Mouse (Mus musculus): ENCODE results near the gene Capzb. TPM values are rescaled to one million over a fixed set of nuclear protein-coding genes. Genes with fewer than 3 reads are reported as not detected.

Gene Capzb
- total and polyA plus RNA-seq, 3 experiments: 103 to 354 TPM; not detected in 1

DNA sequence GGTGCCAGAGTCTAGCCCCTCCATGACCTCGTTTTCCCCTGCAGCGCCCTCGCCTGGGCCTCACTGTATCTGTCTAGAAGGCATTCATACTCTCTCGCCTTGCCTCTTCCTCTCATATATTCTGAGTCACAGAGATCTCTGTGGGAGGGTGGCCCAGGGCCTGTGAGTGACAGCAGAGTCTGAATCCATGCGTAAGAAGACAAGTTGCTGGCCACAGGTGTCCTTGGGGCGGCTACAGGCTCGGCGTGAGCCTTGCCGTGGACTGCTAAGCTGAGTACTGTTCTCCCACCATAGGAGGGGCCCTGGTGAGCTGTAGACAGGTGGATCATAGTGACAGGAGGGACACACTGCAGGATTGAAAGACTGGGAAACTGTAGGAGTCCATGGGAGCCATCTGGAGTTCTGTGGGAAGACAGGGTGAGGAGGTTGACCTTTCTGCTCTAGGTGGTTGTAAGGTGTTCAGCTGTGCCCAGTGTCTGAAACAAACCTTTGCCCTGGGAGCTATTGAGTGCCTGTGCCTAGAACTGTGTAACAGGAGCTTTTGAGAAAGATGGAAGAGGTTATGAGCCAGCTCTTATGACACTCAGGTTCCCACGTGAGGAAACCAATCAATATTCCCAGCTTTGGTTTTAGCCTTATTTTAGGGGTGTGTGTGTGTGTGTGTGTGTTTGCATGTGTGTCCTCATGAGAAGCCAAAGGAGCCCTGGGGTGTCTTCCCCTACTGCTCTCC, 80.4 kb downstream of the Capzb start:
- Histone ChIP-seq H3K9ac (ENCODE audit: control insufficient read depth, low read depth, low read length, poor library complexity, severe bottlenecking) (no peak overlapping the region), H3K79me2 (ENCODE audit: control insufficient read depth, insufficient read depth, low read length, poor library complexity) (no peaks in the 10 kb centered on the region), H3K27me3 (ENCODE audit: control insufficient read depth in 1 of 2, insufficient read depth in 2 of 2, low read length in 2 of 2) (no peaks in the 10 kb centered on the region), H3K27ac (ENCODE audit: control insufficient read depth, low read depth, low read length) (no peak overlapping the region), H3K4me1 (ENCODE audit: control insufficient read depth in 1 of 2, insufficient read depth in 2 of 2, low read length in 2 of 2) (no peaks in the 10 kb centered on the region), H3K36me3 (ENCODE audit: control insufficient read depth in 1 of 2, insufficient read depth in 2 of 2, low read length in 2 of 2) (peaks cover 0 to 5% of the 10 kb centered on the region in 2 experiments; a peak in 2 of 4 replicates), H3K4me3 (ENCODE audit: control insufficient read depth in 1 of 2, insufficient read depth in 1 of 2, low read depth in 2 of 2, low read length in 2 of 2) (no peak overlapping the region), H3K9me3 (replicated peaks; ENCODE audit: insufficient read depth, low read length) (no peaks in the 10 kb centered on the region)
- DNase-seq (ENCODE audit: low read depth, low spot score): no peak
- TF ChIP-seq SIN3A (IDR thresholded peaks at IDR 0.05; ENCODE audit: low read length) (no peak), EP300 (IDR thresholded peaks at IDR 0.05; ENCODE audit: low read depth in 1 of 2, low read length in 2 of 2) (no peak), POLR2AphosphoS5 (IDR thresholded peaks at IDR 0.05; ENCODE audit: borderline replicate concordance, low read depth, low read length) (no peak)

DNA sequence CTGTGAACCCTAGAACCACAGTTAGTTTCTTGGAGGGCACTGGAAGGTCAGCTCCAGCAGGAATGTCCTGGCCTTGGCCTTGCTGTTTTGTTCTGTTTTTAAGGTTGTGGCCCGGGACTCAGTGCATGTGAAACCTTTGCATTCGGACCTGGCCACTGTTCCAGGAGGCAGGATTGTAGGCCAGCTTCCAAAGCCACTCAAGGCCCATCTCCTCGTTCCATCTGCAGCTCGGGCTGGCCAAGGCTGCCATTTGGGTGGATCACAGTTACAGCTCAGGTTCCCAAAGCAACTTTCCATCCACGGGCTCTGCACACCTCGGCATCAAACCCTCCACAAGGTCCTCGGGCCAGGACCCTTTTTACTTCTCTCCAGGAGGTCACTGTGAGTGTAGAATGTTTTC, 81.9 kb downstream of the Capzb start:
- Histone ChIP-seq H3K27ac (ENCODE audit: control insufficient read depth, low read depth, low read length) (no peak overlapping the region), H3K4me3 (ENCODE audit: control insufficient read depth in 1 of 2, insufficient read depth in 1 of 2, low read depth in 2 of 2, low read length in 2 of 2) (no peak overlapping the region), H3K27me3 (ENCODE audit: control insufficient read depth in 1 of 2, insufficient read depth in 2 of 2, low read length in 2 of 2) (no peaks in the 10 kb centered on the region), H3K9ac (ENCODE audit: control insufficient read depth, low read depth, low read length, poor library complexity, severe bottlenecking) (no peak overlapping the region), H3K36me3 (ENCODE audit: control insufficient read depth in 1 of 2, insufficient read depth in 2 of 2, low read length in 2 of 2) (peaks cover 0 to 5% of the 10 kb centered on the region in 2 experiments; a peak in 2 of 4 replicates), H3K4me1 (ENCODE audit: control insufficient read depth in 1 of 2, insufficient read depth in 2 of 2, low read length in 2 of 2) (no peaks in the 10 kb centered on the region), H3K79me2 (ENCODE audit: control insufficient read depth, insufficient read depth, low read length, poor library complexity) (no peaks in the 10 kb centered on the region), H3K9me3 (replicated peaks; ENCODE audit: insufficient read depth, low read length) (no peaks in the 10 kb centered on the region)
- no peak for DNase-seq (ENCODE audit: low read depth, low spot score)
- TF ChIP-seq RCOR1 (IDR thresholded peaks at IDR 0.05; ENCODE audit: low read depth, low read length): no peak

DNA sequence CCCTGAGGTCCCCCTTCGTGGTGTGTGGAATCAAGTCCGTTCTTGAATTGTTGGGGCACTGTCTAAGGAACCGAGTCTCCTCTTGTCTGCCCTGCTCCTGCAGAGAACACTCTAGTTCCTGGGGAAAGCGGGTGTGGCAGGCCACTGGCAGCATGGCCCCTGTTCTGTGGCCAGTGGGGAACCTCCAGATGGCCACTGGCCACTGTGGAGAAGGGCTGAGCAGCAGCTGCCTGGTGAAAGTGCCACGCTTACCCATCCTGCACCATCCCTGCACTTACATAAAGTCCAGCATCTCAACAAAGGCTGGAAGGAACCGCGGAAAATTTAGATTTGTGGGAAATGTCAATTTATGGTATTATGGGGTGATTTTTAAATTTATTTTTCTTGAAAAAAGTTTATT, 83.7 kb downstream of the Capzb start:
- DNase-seq (ENCODE audit: low read depth, low spot score): no peak
- Histone ChIP-seq H3K27me3 (ENCODE audit: control insufficient read depth in 1 of 2, insufficient read depth in 2 of 2, low read length in 2 of 2) (no peaks in the 10 kb centered on the region), H3K79me2 (ENCODE audit: control insufficient read depth, insufficient read depth, low read length, poor library complexity) (no peaks in the 10 kb centered on the region), H3K9ac (ENCODE audit: control insufficient read depth, low read depth, low read length, poor library complexity, severe bottlenecking) (no peak overlapping the region), H3K4me1 (ENCODE audit: control insufficient read depth in 1 of 2, insufficient read depth in 2 of 2, low read length in 2 of 2) (no peaks in the 10 kb centered on the region), H3K9me3 (replicated peaks; ENCODE audit: insufficient read depth, low read length) (no peaks in the 10 kb centered on the region), H3K36me3 (ENCODE audit: control insufficient read depth in 1 of 2, insufficient read depth in 2 of 2, low read length in 2 of 2) (peaks cover 0 to 5% of the 10 kb centered on the region in 2 experiments; a peak in 2 of 4 replicates), H3K27ac (ENCODE audit: control insufficient read depth, low read depth, low read length) (no peak overlapping the region), H3K4me3 (ENCODE audit: control insufficient read depth in 1 of 2, insufficient read depth in 1 of 2, low read depth in 2 of 2, low read length in 2 of 2) (no peak overlapping the region)
- TF ChIP-seq NRF1 (IDR thresholded peaks at IDR 0.05; ENCODE audit: insufficient read depth, low read depth, low read length, poor library complexity, severe bottlenecking): no peak
- no peak for TF ChIP-seq CHD1 (IDR thresholded peaks at IDR 0.05; ENCODE audit: low read depth, low read length)
- no peak for TF ChIP-seq ZC3H11A (IDR thresholded peaks at IDR 0.05; ENCODE audit: low read depth, low read length)
- TF ChIP-seq POLR2A (IDR thresholded peaks at IDR 0.05; ENCODE audit: control insufficient read depth in 1 of 2, insufficient read depth in 1 of 2, low read depth in 1 of 2, low read length in 2 of 2, poor library complexity in 1 of 2): no peak
- no peak for TF ChIP-seq BHLHE40 (IDR thresholded peaks at IDR 0.05; ENCODE audit: borderline replicate concordance, low read depth, low read length)
- TF ChIP-seq TCF12 (IDR thresholded peaks at IDR 0.05; ENCODE audit: low read depth, low read length): no peak
- TF ChIP-seq MYC (IDR thresholded peaks at IDR 0.05; ENCODE audit: low read depth, low read length): no peak
- no peak for TF ChIP-seq TBP (IDR thresholded peaks at IDR 0.05; ENCODE audit: low read depth, low read length)
- TF ChIP-seq CHD2 (IDR thresholded peaks at IDR 0.05; ENCODE audit: low read length): no peak
- no peak for TF ChIP-seq CTCF (IDR thresholded peaks at IDR 0.05 in 2 of 3, conservative IDR thresholded peaks at IDR 0.05 in 1 of 3; ENCODE audit: control insufficient read depth in 1 of 3, insufficient read depth in 1 of 3, low read depth in 2 of 3, low read length in 3 of 3, poor library complexity in 1 of 3, severe bottlenecking in 1 of 3)
- no peak for TF ChIP-seq SIN3A (IDR thresholded peaks at IDR 0.05; ENCODE audit: low read length)
- TF ChIP-seq ZMIZ1 (IDR thresholded peaks at IDR 0.05; ENCODE audit: low read depth, low read length): no peak
- TF ChIP-seq JUND (IDR thresholded peaks at IDR 0.05; ENCODE audit: low read depth, low read length): no peak
- TF ChIP-seq ETS1 (IDR thresholded peaks at IDR 0.05; ENCODE audit: low read depth, low read length): no peak
- TF ChIP-seq MAFK (IDR thresholded peaks at IDR 0.05; ENCODE audit: borderline replicate concordance, low read depth, low read length): no peak
- no peak for TF ChIP-seq POLR2AphosphoS5 (IDR thresholded peaks at IDR 0.05; ENCODE audit: borderline replicate concordance, low read depth, low read length)
- TF ChIP-seq EP300 (IDR thresholded peaks at IDR 0.05; ENCODE audit: low read depth in 1 of 2, low read length in 2 of 2): no peak
- no peak for TF ChIP-seq SMC3 (IDR thresholded peaks at IDR 0.05; ENCODE audit: low read depth, low read length)
- no peak for TF ChIP-seq NELFE (IDR thresholded peaks at IDR 0.05; ENCODE audit: low read depth, low read length)
